Mouse (Mus musculus) heart, embryonic 16.5 days (tissue): ENCODE measurements at regions not wholly inside any gene's neighbourhood (a gene's known extent, or its start where the extent isn't known, plus 50 kb on each side); places are given as distances from the start of the nearest gene placed in this dataset.

ENCODE experiments used
- ATAC-seq: fragments of 200-750 bp; cut with Nextera tagmentation; replicated peaks from 2 replicates; pipeline ENCODE4 v1.8.0; 2017; ENCODE audit warnings: moderate number of reproducible peaks; ENCODE audit not compliant: insufficient read depth, low FRiP score; ENCODE audit errors: extremely low read depth
- H3K27ac ChIP-seq: fragments of 300-500 bp; sonication (generic); 2 replicates; pipeline ENCODE4 v1.5.1; 2014; ENCODE audit warnings: mild to moderate bottlenecking, low read length, control low read depth, moderate library complexity
- H3K27me3 ChIP-seq: fragments of 300-500 bp; sonication (generic); 2 replicates; pipeline ENCODE4 v1.6.1; 2014; ENCODE audit warnings: low read length, mixed read lengths; ENCODE audit not compliant: control insufficient read depth, insufficient read depth
- H3K36me3 ChIP-seq: fragments of 300-500 bp; sonication (generic); 2 replicates; pipeline ENCODE4 v1.6.1; 2014; ENCODE audit not compliant: control insufficient read depth, insufficient read depth
- H3K4me1 ChIP-seq: fragments of 300-500 bp; sonication (generic); 2 replicates; pipeline ENCODE4 v1.6.1; 2014; ENCODE audit warnings: low read length, mixed read lengths; ENCODE audit not compliant: control insufficient read depth, insufficient read depth
- H3K4me2 ChIP-seq: fragments of 300-500 bp; sonication (generic); 2 replicates; pipeline ENCODE4 v1.6.1; 2014; ENCODE audit warnings: low read depth, mild to moderate bottlenecking, control low read depth, low read length
- H3K4me3 ChIP-seq: fragments of 300-500 bp; sonication (generic); 2 replicates; pipeline ENCODE4 v1.5.1; 2014; ENCODE audit warnings: mild to moderate bottlenecking, control low read depth, low read length
- H3K9ac ChIP-seq: fragments of 300-500 bp; sonication (generic); 2 replicates; pipeline ENCODE4 v1.6.1; 2014; ENCODE audit warnings: low read length, control low read depth
- H3K9me3 ChIP-seq: fragments of 300-500 bp; sonication (generic); replicated peaks from 2 replicates; pipeline ENCODE4 v1.6.1; 2016; ENCODE audit warnings: low read length; ENCODE audit not compliant: control insufficient read depth
- WGBS: fragments of 180-500 bp; shearing (Covaris S2); extraction: QIAGEN DNeasy Blood & Tissue Kit; methylation state at CpG from one replicate; pipeline ENCODE4 v1.1.7; 2014; 5-methylcytosine and 5-hydroxymethylcytosine counted together

DNA sequence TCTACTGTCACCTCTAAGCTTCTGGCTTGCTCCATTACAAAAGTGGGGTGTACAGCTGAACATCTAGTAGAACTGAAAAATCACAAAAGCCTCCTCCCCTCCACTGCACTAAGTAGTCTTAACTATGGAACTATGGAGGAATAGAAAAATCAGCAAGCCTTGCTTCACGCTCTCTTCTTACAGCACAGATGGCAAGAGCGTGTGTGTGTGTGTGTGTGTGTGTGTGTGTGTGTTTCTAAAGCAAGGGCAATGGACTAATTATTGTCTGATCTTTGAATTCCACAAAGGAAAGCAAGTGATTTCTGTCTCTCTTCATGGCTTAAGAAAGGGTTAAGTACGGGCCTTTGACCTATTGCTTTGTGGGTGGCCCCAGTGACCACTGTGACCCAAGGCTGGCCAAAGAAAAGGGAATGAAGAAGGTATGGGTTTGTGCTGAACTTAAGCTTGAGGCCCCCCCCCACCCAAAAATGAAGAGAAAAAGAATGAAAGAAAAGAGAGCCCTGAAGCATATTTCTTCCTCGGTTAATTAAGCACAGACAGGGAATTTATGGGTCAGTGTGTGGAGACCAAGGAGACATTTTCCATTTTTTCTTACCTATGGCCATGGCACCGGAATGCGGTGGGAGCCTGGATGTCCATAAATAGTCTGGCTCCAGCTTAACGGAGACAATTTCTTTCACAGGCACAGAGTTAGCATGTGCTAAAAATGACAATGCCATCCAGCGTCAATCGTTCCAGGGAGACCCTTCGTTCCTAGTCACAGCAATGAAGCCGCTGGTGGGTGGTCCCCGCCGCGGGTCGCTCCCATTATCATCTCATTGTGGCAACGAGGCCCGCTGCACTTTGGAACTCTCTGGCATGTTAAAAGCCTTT lies 119.8 kb downstream of the Zbtb18 start:
- Histone ChIP-seq H3K4me1 (no peaks in the 10 kb centered on the region), H3K27ac (no peak overlapping the region), H3K4me3 (no peak overlapping the region), H3K9me3 (no peaks in the 10 kb centered on the region), H3K9ac (no peak overlapping the region), H3K36me3 (no peaks in the 10 kb centered on the region), H3K4me2 (no peak overlapping the region), H3K27me3 (no peaks in the 10 kb centered on the region)
- 63% methylated on average over 17 of the region's 17 CpGs for WGBS
- ATAC-seq = no peak

- Histone ChIP-seq H3K9ac (no peak overlapping the region), H3K4me1 (no peaks in the 10 kb centered on the region), H3K9me3 (no peaks in the 10 kb centered on the region), H3K27ac (no peak overlapping the region), H3K4me3 (no peak overlapping the region), H3K27me3 (no peaks in the 10 kb centered on the region), H3K4me2 (no peak overlapping the region), H3K36me3 (no peaks in the 10 kb centered on the region)
- ATAC-seq = no peak
- WGBS = 79% methylated on average over 5 of the region's 5 CpGs
Measured at GRCm38 (mm10) chr1:177562589-177562912, 120.4 kb downstream of the Zbtb18 start.

DNA sequence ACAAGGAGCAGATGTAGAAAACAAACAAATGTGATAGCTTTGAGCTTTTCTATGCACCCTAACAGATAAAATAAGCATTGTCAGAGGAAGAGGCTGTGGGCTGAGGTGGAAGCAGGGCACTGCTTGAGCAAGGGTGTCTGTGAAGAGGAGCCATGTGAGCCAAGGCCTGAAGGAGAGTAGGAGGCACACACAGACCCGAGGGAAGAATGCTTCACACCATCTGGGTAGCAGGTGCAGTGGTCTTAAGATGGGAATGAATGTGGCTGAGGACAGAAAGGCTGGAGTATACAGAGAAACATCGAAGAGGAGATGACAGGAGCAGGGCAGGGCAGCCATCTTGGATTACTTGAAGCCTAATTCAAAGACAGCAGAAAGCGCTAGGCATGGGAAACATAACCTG lies 123.5 kb downstream of the Zbtb18 start:
- H3K36me3 ChIP-seq = no peaks in the 10 kb centered on the region
- no peak overlapping the region for H3K4me2 ChIP-seq
- H3K4me1 ChIP-seq = peaks cover 2% of the 10 kb centered on the region; the same call in 1 of the 2 replicates
- no peak for ATAC-seq
- H3K27ac ChIP-seq = no peak overlapping the region
- 86% methylated on average over 3 of the region's 3 CpGs for WGBS
- H3K27me3 ChIP-seq = no peaks in the 10 kb centered on the region
- H3K9me3 ChIP-seq = no peaks in the 10 kb centered on the region
- H3K9ac ChIP-seq = no peak overlapping the region
- H3K4me3 ChIP-seq = no peak overlapping the region

DNA sequence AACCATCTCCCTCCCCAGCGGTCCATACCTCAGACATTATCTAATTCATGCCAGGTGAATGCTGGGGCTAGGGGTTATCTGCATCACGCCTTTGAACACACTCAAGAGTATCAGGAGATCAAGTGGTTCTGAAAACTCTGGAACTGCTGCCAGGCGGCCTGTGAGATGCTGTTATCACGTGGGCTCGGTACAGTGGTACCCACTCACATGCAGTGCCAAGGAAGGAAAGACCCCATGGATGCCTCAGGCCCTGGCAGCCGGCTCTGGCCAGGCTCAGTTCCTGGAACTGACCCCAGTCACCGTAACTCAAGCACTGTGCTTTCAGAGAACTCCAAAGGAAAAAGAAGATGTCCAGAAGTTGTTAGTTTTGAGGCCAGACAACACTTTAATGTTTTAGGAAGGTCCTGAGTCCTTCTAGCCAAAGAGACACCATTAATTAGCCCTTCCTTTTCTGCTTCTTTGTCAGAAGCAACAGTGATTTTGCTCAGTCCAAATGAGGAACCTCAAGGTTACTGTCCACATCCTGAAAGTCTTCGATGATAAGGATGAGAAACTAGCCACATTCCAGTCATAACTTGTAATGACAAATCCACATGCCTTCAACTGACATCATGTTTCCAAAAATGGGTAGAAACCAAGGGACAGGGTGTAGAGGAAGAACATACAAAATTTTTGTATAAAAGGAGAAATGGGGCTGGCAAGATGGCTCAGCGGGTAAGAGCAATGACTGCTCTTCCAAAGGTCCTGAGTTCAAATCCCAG lies 126.1 kb downstream of the Zbtb18 start:
- no peak overlapping the region for H3K4me3 ChIP-seq
- no peak overlapping the region for H3K9ac ChIP-seq
- no peak for ATAC-seq
- H3K36me3 ChIP-seq = no peaks in the 10 kb centered on the region
- WGBS = 57% methylated on average over 9 of the region's 9 CpGs
- H3K27ac ChIP-seq = no peak overlapping the region
- H3K4me1 ChIP-seq = peaks cover 2% of the 10 kb centered on the region; the same call in 1 of the 2 replicates
- no peaks in the 10 kb centered on the region for H3K27me3 ChIP-seq
- no peaks in the 10 kb centered on the region for H3K9me3 ChIP-seq
- no peak overlapping the region for H3K4me2 ChIP-seq

DNA sequence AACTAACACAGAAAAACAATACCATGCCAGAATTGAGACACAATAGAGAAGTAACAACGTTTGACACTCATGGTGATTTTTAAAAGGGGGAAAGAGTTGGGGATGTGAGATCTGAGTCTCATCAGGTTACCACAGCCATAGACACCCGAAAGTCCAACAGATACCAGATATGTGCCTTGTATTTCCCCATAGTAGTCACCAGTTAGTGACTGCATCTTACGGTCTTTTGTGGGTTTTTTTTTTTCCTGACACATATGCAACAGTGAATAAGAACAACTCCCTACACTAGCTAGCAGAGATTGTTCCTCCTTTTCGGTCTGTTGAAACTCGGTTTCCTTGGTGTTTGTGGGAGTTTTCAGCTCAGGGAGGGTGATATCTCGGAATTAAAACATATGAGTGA lies 127.4 kb downstream of the Zbtb18 start:
- H3K4me3 ChIP-seq = no peak overlapping the region
- H3K9me3 ChIP-seq = no peaks in the 10 kb centered on the region
- H3K4me1 ChIP-seq = peaks cover 2% of the 10 kb centered on the region; the same call in 1 of the 2 replicates
- no peak overlapping the region for H3K27ac ChIP-seq
- no peak overlapping the region for H3K9ac ChIP-seq
- no peaks in the 10 kb centered on the region for H3K27me3 ChIP-seq
- no peaks in the 10 kb centered on the region for H3K36me3 ChIP-seq
- no peak for ATAC-seq
- WGBS = 80% methylated on average over 6 of the region's 6 CpGs
- no peak overlapping the region for H3K4me2 ChIP-seq

- Histone ChIP-seq H3K4me2 (no peak overlapping the region), H3K4me3 (no peak overlapping the region), H3K27ac (no peak overlapping the region), H3K9ac (no peak overlapping the region), H3K27me3 (no peaks in the 10 kb centered on the region), H3K36me3 (no peaks in the 10 kb centered on the region), H3K4me1 (peaks cover 2% of the 10 kb centered on the region; the same call in 1 of the 2 replicates), H3K9me3 (no peaks in the 10 kb centered on the region)
- WGBS = 84% methylated on average over 17 of the region's 17 CpGs
- no peak for ATAC-seq
Measured at GRCm38 (mm10) chr1:177573017-177573725, 131.0 kb downstream of the Zbtb18 start.

- H3K9ac ChIP-seq = no peak overlapping the region
- no peaks in the 10 kb centered on the region for H3K36me3 ChIP-seq
- no peak overlapping the region for H3K4me2 ChIP-seq
- no peak overlapping the region for H3K27ac ChIP-seq
- no peak overlapping the region for H3K4me3 ChIP-seq
- no peaks in the 10 kb centered on the region for H3K9me3 ChIP-seq
- WGBS = 70% methylated on average over 4 of the region's 4 CpGs
- H3K27me3 ChIP-seq = no peaks in the 10 kb centered on the region
- H3K4me1 ChIP-seq = no peaks in the 10 kb centered on the region
- no peak for ATAC-seq
Measured at GRCm38 (mm10) chr1:177573781-177574180, 131.6 kb downstream of the Zbtb18 start.

DNA sequence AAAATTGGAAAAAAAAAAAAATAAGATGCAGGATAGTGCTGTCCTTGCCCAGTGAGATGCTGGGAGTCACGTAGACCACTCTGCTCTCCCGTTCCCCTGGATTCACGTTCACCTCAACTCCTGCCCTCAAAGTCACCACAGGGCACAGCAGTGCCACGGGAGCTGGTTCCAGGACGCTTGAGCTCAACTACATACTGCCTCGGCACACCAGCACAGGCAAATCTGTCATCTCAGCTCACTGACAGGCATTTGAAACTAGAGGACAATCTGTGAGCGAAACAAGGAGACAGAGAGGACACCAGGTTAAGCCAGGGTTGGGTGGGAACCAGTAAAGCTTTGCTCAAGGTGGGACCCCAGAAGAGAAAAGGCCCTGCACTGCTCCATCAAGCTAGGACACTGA lies 132.2 kb downstream of the Zbtb18 start:
- Histone ChIP-seq H3K9me3 (no peaks in the 10 kb centered on the region), H3K27me3 (no peaks in the 10 kb centered on the region), H3K4me1 (no peaks in the 10 kb centered on the region), H3K4me2 (no peak overlapping the region), H3K36me3 (no peaks in the 10 kb centered on the region), H3K4me3 (no peak overlapping the region), H3K9ac (no peak overlapping the region), H3K27ac (no peak overlapping the region)
- 75% methylated on average over 7 of the region's 7 CpGs for WGBS
- ATAC-seq = no peak
